In the genomic region with DNA sequence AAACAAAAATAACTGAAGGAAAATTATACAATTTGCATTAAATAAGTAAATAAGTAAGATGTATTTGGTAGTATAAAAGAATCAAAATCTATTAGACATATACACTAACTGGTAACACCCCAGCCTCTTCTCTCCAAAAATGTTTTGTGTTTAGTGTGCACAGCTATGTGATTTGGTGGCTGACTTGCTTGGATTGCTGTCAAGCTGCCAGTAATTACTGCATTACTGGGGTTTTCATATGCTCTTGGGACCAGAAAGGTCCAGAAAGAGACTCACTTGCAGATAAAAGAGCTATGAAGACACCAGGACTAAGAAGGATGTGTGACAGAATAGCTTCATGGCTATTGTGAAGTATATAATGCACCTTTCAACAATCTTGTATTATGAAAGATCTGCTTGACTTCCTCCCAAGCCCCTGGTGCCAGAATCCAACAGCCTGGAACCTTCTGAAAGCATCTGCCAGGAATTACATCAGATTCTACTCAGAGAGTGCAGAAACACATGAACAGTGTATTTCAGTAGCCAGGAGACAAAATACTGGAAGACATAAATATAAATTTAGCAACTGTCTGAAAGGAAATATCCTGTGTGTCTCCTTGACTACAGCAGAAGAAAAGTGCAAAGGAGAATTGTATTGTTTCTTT, we compare ENCODE assay signal across 18 mouse cellular contexts.
A peak's percentile ranks its signal among the peaks of the same experiment; 100 is the strongest.
DNase-seq lines count a peak whose midpoint lies in the region; ATAC-seq lines count a peak whose summit lies in the region.
"Had no signal": no experiment of that assay in that cellular context is flagged by ENCODE, and none has a peak within 500 bp of the region (broad histone marks: within the 10 kb centered on the region; RNA-seq: fewer than 3 reads in every experiment).

No protein-coding gene starts in this region.

- no peak overlapping the region for H3K27ac ChIP-seq in embryonic facial prominence, embryonic 14.5 days (replicated peaks; ENCODE audit: low read depth, low read length)
- H3K27ac ChIP-seq in embryonic facial prominence, embryonic 10.5 days (replicated peaks): no peak overlapping the region
- H3K27ac ChIP-seq: limb, embryonic 10.5 days; liver, embryonic 13.5 days; stomach, postnatal 0 days had no signal

- H3K9me3 ChIP-seq in embryonic facial prominence, embryonic 14.5 days (ENCODE audit: control insufficient read depth, low read length): no peaks in the 10 kb centered on the region
- H3K9me3 ChIP-seq in embryonic facial prominence, embryonic 10.5 days: no peaks in the 10 kb centered on the region
- H3K9me3 ChIP-seq: limb, embryonic 10.5 days; liver, embryonic 13.5 days had no signal

- H3K36me3 ChIP-seq in embryonic facial prominence, embryonic 14.5 days (ENCODE audit: control insufficient read depth, insufficient read depth, low read length): no peaks in the 10 kb centered on the region
- H3K36me3 ChIP-seq in embryonic facial prominence, embryonic 10.5 days (replicated peaks): no peaks in the 10 kb centered on the region
- H3K36me3 ChIP-seq: limb, embryonic 10.5 days; liver, embryonic 13.5 days had no signal

- no peak overlapping the region for H3K9ac ChIP-seq in embryonic facial prominence, embryonic 14.5 days (ENCODE audit: low read depth, low read length)
- H3K9ac ChIP-seq: liver, embryonic 13.5 days had no signal

- no peaks in the 10 kb centered on the region for H3K4me1 ChIP-seq in embryonic facial prominence, embryonic 14.5 days (ENCODE audit: control insufficient read depth, insufficient read depth, low read length)
- H3K4me1 ChIP-seq in embryonic facial prominence, embryonic 10.5 days: no peaks in the 10 kb centered on the region
- H3K4me1 ChIP-seq: limb, embryonic 10.5 days; liver, embryonic 13.5 days had no signal

- H3K4me3 ChIP-seq in embryonic facial prominence, embryonic 14.5 days (ENCODE audit: low read depth, low read length): no peak overlapping the region
- no peak overlapping the region for H3K4me3 ChIP-seq in embryonic facial prominence, embryonic 10.5 days
- H3K4me3 ChIP-seq: limb, embryonic 10.5 days; liver, embryonic 13.5 days had no signal

- ATAC-seq in embryonic facial prominence, embryonic 14.5 days (ENCODE audit: low read depth): no peak
- ATAC-seq: intestine, postnatal 0 days; lung, postnatal 0 days had no signal

- peak; percentile 1 for DNase-seq in embryonic facial prominence, embryonic 14.5 days (ENCODE audit: low spot score)
- no peak for DNase-seq in embryonic facial prominence, embryonic 10.5 days (ENCODE audit: low spot score)
- peak; percentile 9 to 23 for DNase-seq in layer of hippocampus, adult 18-20 months (ENCODE audit: low spot score in 2 of 2)
- no peak for DNase-seq in layer of hippocampus, adult 9-10 months (ENCODE audit: low spot score)
- DNase-seq in urinary bladder, postnatal 14 days (ENCODE audit: low spot score): peak; percentile 9
- no peak for DNase-seq in urinary bladder, postnatal 4 days (ENCODE audit: low spot score in 2 of 2)
- peak; percentile 42 for DNase-seq in telencephalon, adult 2 months (ENCODE audit: low read depth, low spot score)
- DNase-seq in thymus, postnatal 25 days: no peak
- DNase-seq: adrenal gland, postnatal 10 days; gastrocnemius, postnatal 10 days; kidney, postnatal 10 days; liver, embryonic 13.5 days; spleen, adult 18-20 months had no signal

- no peaks in the 10 kb centered on the region for H3K27me3 ChIP-seq in embryonic facial prominence, embryonic 14.5 days (replicated peaks; ENCODE audit: control insufficient read depth, insufficient read depth, low read length)
- H3K27me3 ChIP-seq in embryonic facial prominence, embryonic 10.5 days (replicated peaks; ENCODE audit: low read depth, poor library complexity, severe bottlenecking): no peaks in the 10 kb centered on the region
- H3K27me3 ChIP-seq: liver, embryonic 13.5 days had no signal

- no peak overlapping the region for H3K4me2 ChIP-seq in embryonic facial prominence, embryonic 14.5 days (ENCODE audit: low read depth, low read length)
- H3K4me2 ChIP-seq: liver, embryonic 13.5 days; midbrain, embryonic 11.5 days had no signal

Comparison
In these comparisons a context has a peak if more than half of its experiments do, and no peak if none do; other contexts are left out.
1. DNase-seq: peak in embryonic facial prominence, embryonic 14.5 days (single experiment), layer of hippocampus, adult 18-20 months (2 of 2), urinary bladder, postnatal 14 days (single experiment) and telencephalon, adult 2 months (single experiment); none in embryonic facial prominence, embryonic 10.5 days (single experiment), layer of hippocampus, adult 9-10 months (single experiment), urinary bladder, postnatal 4 days (0 of 2) and thymus, postnatal 25 days (single experiment).